Mouse (Mus musculus) ES-Bruce4 (cell line): ENCODE data around the gene Klf5.

ENCODE experiments used
- CTCF ChIP-seq: IDR thresholded peaks from one replicate; pipeline ENCODE4 v1.8.1; 2011; ENCODE audit warnings: low read depth, low read length
- POLR2A ChIP-seq: IDR thresholded peaks from one replicate; pipeline ENCODE4 v1.8.1; 2011; ENCODE audit warnings: low read length; ENCODE audit not compliant: insufficient read depth

- TF ChIP-seq POLR2A (no peak), CTCF (no peak)
These were observed 54.5 kb downstream of the Klf5 start for GRCm38 (mm10) chr14:99352989-99353388.
